Mouse (Mus musculus) hindbrain, embryonic 16.5 days (tissue): ENCODE data around the gene F2rl2. TPM values are rescaled to one million over a fixed set of nuclear protein-coding genes. Genes with fewer than 3 reads are reported as not detected.

Experiments
- ATAC-seq: fragments of 200-750 bp; cut with Nextera tagmentation; 2 replicates; pipeline ENCODE4 v1.8.0; 2017; ENCODE audit warnings: moderate TSS enrichment, moderate library complexity
- H3K27ac ChIP-seq: fragments of 300-500 bp; sonication (generic); 2 replicates; pipeline ENCODE4 v1.5.1; 2014; ENCODE audit warnings: low read depth, mild to moderate bottlenecking, control low read depth, low read length, moderate library complexity
- H3K27me3 ChIP-seq: fragments of 300-500 bp; sonication (generic); replicated peaks from 2 replicates; pipeline ENCODE4 v1.6.1; 2014; ENCODE audit warnings: low read length; ENCODE audit not compliant: control insufficient read depth, insufficient read depth
- H3K36me3 ChIP-seq: fragments of 300-500 bp; sonication (generic); 2 replicates; pipeline ENCODE4 v1.6.1; 2014; ENCODE audit warnings: mild to moderate bottlenecking, low read length, moderate library complexity, mixed read lengths; ENCODE audit not compliant: control insufficient read depth, insufficient read depth
- H3K4me1 ChIP-seq: fragments of 300-500 bp; sonication (generic); 2 replicates; pipeline ENCODE4 v1.6.1; 2014; ENCODE audit warnings: low read depth, low read length; ENCODE audit not compliant: control insufficient read depth, insufficient read depth
- H3K4me2 ChIP-seq: fragments of 300-500 bp; sonication (generic); 2 replicates; pipeline ENCODE4 v1.6.1; 2014; ENCODE audit warnings: mild to moderate bottlenecking, low read length, control low read depth, moderate library complexity
- H3K4me3 ChIP-seq: fragments of 300-500 bp; sonication (generic); 2 replicates; pipeline ENCODE4 v1.5.1; 2014; ENCODE audit warnings: mild to moderate bottlenecking, low read length, control low read depth, moderate library complexity
- H3K9ac ChIP-seq: fragments of 300-500 bp; sonication (generic); 2 replicates; pipeline ENCODE4 v1.6.1; 2014; ENCODE audit warnings: low read depth, mild to moderate bottlenecking, control low read depth, low read length, moderate library complexity
- H3K9me3 ChIP-seq: fragments of 300-500 bp; sonication (generic); 2 replicates; pipeline ENCODE4 v1.6.1; 2014; ENCODE audit warnings: mild to moderate bottlenecking, low read length, moderate library complexity; ENCODE audit not compliant: control insufficient read depth
- WGBS: fragments of 180-500 bp; shearing (Covaris S2); extraction: QIAGEN DNeasy Blood & Tissue Kit; methylation state at CpG from one replicate; pipeline ENCODE4 v1.1.7; 2014; 5-methylcytosine and 5-hydroxymethylcytosine counted together
- polyA plus RNA-seq: library from polyadenylated mRNA; unstranded; fragments of >200 nt; fragmentation: Nextera tagmentation; extraction: Ambion mirVana; gene quantifications from 2 replicates; pipeline ENCODE4 v1.2.1, GENCODE M21; 2015

The F2rl2 gene
- 0.89 TPM in 2 replicates for polyA plus RNA-seq

DNA sequence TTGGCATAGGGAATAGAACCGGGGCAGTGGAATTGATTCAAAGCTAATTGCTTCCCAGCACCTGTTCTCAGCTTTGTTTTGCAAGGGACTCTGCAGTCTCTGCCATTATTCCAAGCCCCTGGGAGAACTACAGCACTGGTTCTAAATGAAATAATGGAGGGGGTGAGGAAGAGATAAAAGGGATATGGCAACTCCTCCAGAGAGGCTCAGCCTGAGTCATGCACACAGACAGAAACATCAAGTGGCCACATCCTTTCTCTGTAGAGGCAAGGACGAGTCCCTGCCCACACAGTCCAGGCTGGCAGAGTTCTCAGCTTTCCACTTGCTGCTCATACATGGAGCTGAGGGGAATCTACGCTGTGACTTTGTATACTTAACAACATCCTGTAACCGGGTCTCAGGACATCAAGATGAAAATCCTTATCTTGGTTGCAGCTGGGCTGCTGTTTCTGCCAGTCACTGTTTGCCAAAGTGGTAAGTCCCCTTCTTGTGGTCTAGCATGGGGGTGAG is at the start of gene F2rl2:
Gene F2rl2, plus strand, starts transcription at position 200 of the 510 bp plus-strand sequence.
- ATAC-seq = 0 out of 2 replicates have a peak, but pooled peaks have one; percentile 48

DNA sequence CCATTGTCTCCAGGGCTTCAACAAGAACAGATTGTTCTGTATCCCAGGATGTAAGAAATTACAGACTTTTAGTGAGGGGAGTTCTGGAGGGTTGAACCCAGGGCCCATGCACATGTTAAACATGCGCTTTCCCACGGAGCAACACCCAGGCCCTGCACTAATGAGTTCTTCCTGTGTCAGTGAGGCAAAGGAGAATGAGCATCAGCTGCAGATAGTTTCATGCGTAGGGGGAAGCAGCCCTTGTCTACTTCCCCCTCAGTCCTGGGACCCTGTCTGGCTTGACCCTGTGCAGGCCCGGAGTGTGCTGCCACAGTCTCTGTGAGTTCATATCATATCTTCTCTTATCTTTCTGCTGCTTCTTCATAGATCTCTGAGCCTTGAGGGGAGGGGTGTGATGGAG is 49.4 kb upstream of the F2rl2 start:
- WGBS = 86% methylated on average over 4 of the region's 4 CpGs
- H3K4me2 ChIP-seq = no peak overlapping the region
- H3K4me3 ChIP-seq = no peak overlapping the region

More for the DNA sequence above, at the start of gene F2rl2:
- no peaks in the 10 kb centered on the region for H3K9me3 ChIP-seq
- H3K4me2 ChIP-seq = no peak within 1 kb of the TSS
- no peaks in the 10 kb centered on the region for H3K36me3 ChIP-seq
- H3K9ac ChIP-seq = no peak within 1 kb of the TSS
- no peaks in the 10 kb centered on the region for H3K4me1 ChIP-seq
- H3K4me3 ChIP-seq = no peak within 1 kb of the TSS
- no peak within 1 kb of the TSS for H3K27ac ChIP-seq
- 63% methylated on average over 4 of the region's 4 CpGs for WGBS
- no peaks in the 10 kb centered on the region for H3K27me3 ChIP-seq

DNA sequence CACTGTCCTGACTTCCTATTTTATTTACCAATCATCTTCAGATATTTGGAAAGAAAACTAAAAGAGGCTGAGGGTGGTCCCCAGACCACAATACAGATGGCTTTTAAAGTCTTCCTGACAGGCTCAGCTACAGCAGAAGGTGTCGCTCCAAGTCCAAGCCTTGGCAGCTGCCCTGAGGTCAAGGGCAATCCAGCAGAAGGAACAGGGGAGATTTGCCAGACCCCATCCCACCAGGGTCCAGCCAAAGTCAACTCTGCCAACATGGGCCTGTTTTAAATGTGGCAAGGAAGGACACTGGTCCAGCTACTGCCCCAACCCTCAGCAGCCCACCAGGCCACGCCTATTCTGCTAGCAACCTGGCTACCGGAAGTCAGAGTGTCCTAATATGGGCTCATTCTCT is 46.7 kb upstream of the F2rl2 start:
- 86% methylated on average over 3 of the region's 3 CpGs for WGBS

More for the DNA sequence above, 49.4 kb upstream of the F2rl2 start:
- H3K4me1 ChIP-seq = no peaks in the 10 kb centered on the region
- no peaks in the 10 kb centered on the region for H3K9me3 ChIP-seq
- H3K9ac ChIP-seq = no peak overlapping the region
- no peak overlapping the region for H3K27ac ChIP-seq
- H3K27me3 ChIP-seq = no peaks in the 10 kb centered on the region
- no peak for ATAC-seq
- H3K36me3 ChIP-seq = no peaks in the 10 kb centered on the region

GRCm38 (mm10) chr13:95651870-95652668 is 44.6 kb upstream of the F2rl2 start:
- 90% methylated on average over 7 of the region's 7 CpGs for WGBS
- H3K9me3 ChIP-seq = no peaks in the 10 kb centered on the region
- no peaks in the 10 kb centered on the region; the same call in 1 of the 2 replicates for H3K4me1 ChIP-seq
- no peak for ATAC-seq
- H3K36me3 ChIP-seq = no peaks in the 10 kb centered on the region
- H3K4me2 ChIP-seq = no peak overlapping the region
- no peak overlapping the region for H3K4me3 ChIP-seq
- no peaks in the 10 kb centered on the region for H3K27me3 ChIP-seq
- H3K9ac ChIP-seq = no peak overlapping the region
- H3K27ac ChIP-seq = no peak overlapping the region

More for the DNA sequence above, 46.7 kb upstream of the F2rl2 start:
- Histone ChIP-seq H3K27me3 (no peaks in the 10 kb centered on the region), H3K9me3 (no peaks in the 10 kb centered on the region), H3K36me3 (no peaks in the 10 kb centered on the region), H3K4me2 (no peak overlapping the region), H3K4me1 (no peaks in the 10 kb centered on the region), H3K9ac (no peak overlapping the region), H3K4me3 (no peak overlapping the region), H3K27ac (no peak overlapping the region)
- no peak for ATAC-seq

DNA sequence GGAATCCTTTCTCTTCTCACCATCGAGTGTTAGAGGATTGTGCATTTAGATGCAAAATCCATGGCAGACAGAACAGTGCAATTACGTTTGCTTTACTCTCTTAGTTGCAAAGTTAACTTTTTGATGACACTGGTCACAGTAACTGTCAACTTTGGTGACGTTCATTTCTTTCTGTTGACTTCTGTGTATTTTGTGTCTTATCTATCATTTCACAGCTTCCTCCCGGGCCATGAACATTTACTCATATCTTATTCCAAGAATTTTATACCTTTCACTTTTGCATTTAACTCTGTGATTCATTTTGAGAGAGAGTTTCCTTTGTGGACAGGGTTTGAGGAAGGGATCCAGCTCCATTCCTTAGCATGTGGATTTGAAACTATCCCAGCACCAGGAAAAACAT is 43.0 kb upstream of the F2rl2 start:
- no peaks in the 10 kb centered on the region for H3K27me3 ChIP-seq
- no peaks in the 10 kb centered on the region for H3K36me3 ChIP-seq
- no peak overlapping the region for H3K4me3 ChIP-seq
- no peak for ATAC-seq
- no peaks in the 10 kb centered on the region; the same call in 1 of the 2 replicates for H3K4me1 ChIP-seq
- WGBS = 92% methylated on average over 4 of the region's 4 CpGs
- H3K4me2 ChIP-seq = no peak overlapping the region
- H3K27ac ChIP-seq = no peak overlapping the region
- H3K9me3 ChIP-seq = no peaks in the 10 kb centered on the region
- H3K9ac ChIP-seq = no peak overlapping the region

GRCm38 (mm10) chr13:95655284-95655683 is 41.4 kb upstream of the F2rl2 start:
- Histone ChIP-seq H3K27me3 (no peaks in the 10 kb centered on the region), H3K4me2 (no peak overlapping the region), H3K4me3 (no peak overlapping the region), H3K9me3 (no peaks in the 10 kb centered on the region), H3K27ac (no peak overlapping the region), H3K9ac (no peak overlapping the region), H3K36me3 (no peaks in the 10 kb centered on the region), H3K4me1 (no peaks in the 10 kb centered on the region; the same call in 1 of the 2 replicates)
- 33% methylated on average over 9 of the region's 9 CpGs for WGBS
- peak; percentile 71; the same call in 1 of the 2 replicates for ATAC-seq

DNA sequence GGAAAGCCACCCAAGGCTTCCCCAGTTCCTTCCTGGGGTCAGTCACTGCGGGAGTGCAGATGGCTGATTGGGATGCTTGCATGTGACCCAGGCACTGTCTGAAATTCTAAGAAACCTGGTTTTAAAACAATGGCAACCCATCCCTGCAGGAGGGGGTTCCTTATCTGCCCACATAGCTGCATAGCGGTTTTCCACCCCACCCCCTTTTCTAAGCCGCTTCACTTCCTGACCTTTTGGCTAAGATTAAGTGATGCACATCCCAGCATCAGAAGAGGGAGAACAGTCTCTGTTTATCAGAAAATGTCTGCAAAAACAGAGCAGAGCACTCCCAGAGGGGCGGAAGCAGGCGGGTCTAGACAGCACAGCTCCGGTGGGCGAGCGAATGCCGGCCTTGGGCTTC is 39.5 kb upstream of the F2rl2 start:
- H3K4me2 ChIP-seq = no peak overlapping the region
- no peaks in the 10 kb centered on the region for H3K27me3 ChIP-seq
- no peak overlapping the region for H3K27ac ChIP-seq
- H3K36me3 ChIP-seq = no peaks in the 10 kb centered on the region
- H3K4me1 ChIP-seq = no peaks in the 10 kb centered on the region; the same call in 1 of the 2 replicates
- no peaks in the 10 kb centered on the region for H3K9me3 ChIP-seq
- no peak overlapping the region for H3K9ac ChIP-seq
- no peak overlapping the region for H3K4me3 ChIP-seq
- WGBS = 75% methylated on average over 9 of the region's 9 CpGs
- no peak for ATAC-seq

DNA sequence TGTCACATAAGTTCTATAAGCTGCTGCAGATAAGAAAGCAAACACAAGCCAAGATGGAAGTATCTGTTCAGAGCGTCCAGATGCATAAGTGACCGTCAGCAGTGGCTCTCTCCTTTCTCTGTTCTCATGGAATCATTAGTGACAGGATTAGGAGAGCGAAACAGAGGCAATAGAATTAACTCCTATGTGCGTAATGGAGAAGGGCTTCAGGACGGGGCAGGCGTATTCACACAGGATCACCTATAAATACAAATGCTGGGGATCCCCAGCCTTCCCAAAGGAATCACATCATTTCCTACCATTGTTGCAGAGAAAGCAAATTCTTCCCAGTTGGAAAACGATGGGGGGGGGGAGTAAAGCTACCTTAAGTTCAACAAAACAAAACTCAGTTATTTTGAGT is 37.2 kb upstream of the F2rl2 start:
- Histone ChIP-seq H3K4me2 (no peak overlapping the region), H3K27ac (no peak overlapping the region), H3K27me3 (no peaks in the 10 kb centered on the region), H3K4me1 (no peaks in the 10 kb centered on the region; the same call in 1 of the 2 replicates), H3K9me3 (no peaks in the 10 kb centered on the region), H3K36me3 (no peaks in the 10 kb centered on the region), H3K9ac (no peak overlapping the region), H3K4me3 (no peak overlapping the region)
- 86% methylated on average over 7 of the region's 7 CpGs for WGBS
- ATAC-seq = no peak

GRCm38 (mm10) chr13:95663834-95664233 is 32.8 kb upstream of the F2rl2 start:
- 97% methylated on average over 4 of the region's 4 CpGs for WGBS
- Histone ChIP-seq H3K4me3 (no peak overlapping the region), H3K36me3 (no peaks in the 10 kb centered on the region), H3K9ac (no peak overlapping the region), H3K9me3 (no peaks in the 10 kb centered on the region), H3K27ac (no peak overlapping the region), H3K4me2 (no peak overlapping the region), H3K4me1 (no peaks in the 10 kb centered on the region), H3K27me3 (no peaks in the 10 kb centered on the region)
- ATAC-seq = no peak
